Mouse (Mus musculus): ENCODE data around the gene Kdm5a.

Gene Kdm5a

GRCm38 (mm10) chr6:120475288-120475687, 111.4 kb downstream of the Kdm5a start:
- DNase-seq: no peak

- no peak for DNase-seq
Measured at GRCm38 (mm10) chr6:120479302-120479701, 115.4 kb downstream of the Kdm5a start.

GRCm38 (mm10) chr6:120480361-120480760, 116.4 kb downstream of the Kdm5a start:
- DNase-seq: no peak

- no peak for DNase-seq
Measured at GRCm38 (mm10) chr6:120481538-120481937, 117.6 kb downstream of the Kdm5a start.

GRCm38 (mm10) chr6:120482021-120482420, 118.1 kb downstream of the Kdm5a start:
- DNase-seq: no peak

- DNase-seq: no peak
Measured at GRCm38 (mm10) chr6:120482756-120483155, 118.8 kb downstream of the Kdm5a start.

GRCm38 (mm10) chr6:120483211-120483626, 119.3 kb downstream of the Kdm5a start:
- peak; percentile 65 for DNase-seq

GRCm38 (mm10) chr6:120485038-120485437, 121.1 kb downstream of the Kdm5a start:
- DNase-seq: no peak

- no peak for DNase-seq
Measured at GRCm38 (mm10) chr6:120486051-120486510, 122.2 kb downstream of the Kdm5a start.

GRCm38 (mm10) chr6:120488647-120489046, 124.7 kb downstream of the Kdm5a start:
- DNase-seq: no peak

- no peak for DNase-seq
Measured at GRCm38 (mm10) chr6:120489461-120489860, 125.5 kb downstream of the Kdm5a start.

GRCm38 (mm10) chr6:120491064-120491463, 127.1 kb downstream of the Kdm5a start:
- DNase-seq: no peak

- DNase-seq: peak; percentile 38
Measured at GRCm38 (mm10) chr6:120491862-120492498, 128.1 kb downstream of the Kdm5a start.

GRCm38 (mm10) chr6:120492499-120493373, 128.8 kb downstream of the Kdm5a start:
- DNase-seq: peak; percentile 67

GRCm38 (mm10) chr6:120493374-120494181, 129.7 kb downstream of the Kdm5a start, which contains the start of gene Tmem121b:
Gene Tmem121b, minus strand, starts transcription at chr6:120493807.
- DNase-seq: peak; percentile 90

All from embryo, embryonic 11 days (tissue).